Mouse (Mus musculus) brain, embryonic 14.5 days (tissue): ENCODE results near the gene Pld3. TPM values are rescaled to one million over a fixed set of nuclear protein-coding genes. Genes with fewer than 3 reads are reported as not detected.
"Not testable (repeated sequence)": the region's sequence is repeated elsewhere in the genome, so short reads cannot be mapped to it uniquely, and the experiment has no call there.

Experiments
- DNase-seq: peaks from one replicate; pipeline ENCODE4 v3.0.0-alpha.2; 2011; ENCODE audit warnings: low read depth
- CTCF ChIP-seq: fragments of 200-500 bp; IDR thresholded peaks from 2 replicates; pipeline ENCODE4 v1.5.1; 2012; ENCODE audit warnings: inconsistent platforms, mild to moderate bottlenecking, moderate library complexity, borderline replicate concordance; ENCODE audit not compliant: insufficient read depth, insufficient read length; ENCODE audit errors: extremely low read depth
- POLR2A ChIP-seq: fragments of 200-500 bp; IDR thresholded peaks from 2 replicates; pipeline ENCODE4 v1.6.1; 2012; ENCODE audit warnings: mild to moderate bottlenecking, inconsistent platforms, borderline replicate concordance; ENCODE audit not compliant: poor library complexity, insufficient read depth, insufficient read length, severe bottlenecking; ENCODE audit errors: extremely low read depth
- polyA plus RNA-seq: library from polyadenylated mRNA; depleted of rRNA; stranded (reverse); fragments of >200 nt; gene quantifications from 2 replicates; pipeline ENCODE4 v1.2.3, GENCODE M21; 2012

Pld3 gene
- polyA plus RNA-seq, 1 experiment: 192 TPM

GRCm38 (mm10) chr7:27514961-27515360 is 38.1 kb downstream of the Pld3 start:
- no peak for TF ChIP-seq POLR2A
- no peak for TF ChIP-seq CTCF

GRCm38 (mm10) chr7:27510809-27511208 is 42.2 kb downstream of the Pld3 start:
- DNase-seq: no peak

More at GRCm38 (mm10) chr7:27514961-27515360, 38.1 kb downstream of the Pld3 start:
- no peak for DNase-seq

GRCm38 (mm10) chr7:27508648-27509005 is 44.4 kb downstream of the Pld3 start:
- TF ChIP-seq POLR2A: no peak
- TF ChIP-seq CTCF: peak; percentile 68
- peak; percentile 75 for DNase-seq

More at GRCm38 (mm10) chr7:27510809-27511208, 42.2 kb downstream of the Pld3 start:
- no peak for TF ChIP-seq CTCF
- no peak for TF ChIP-seq POLR2A

- TF ChIP-seq POLR2A (peak; percentile 71; the same call in 1 of the 2 replicates), CTCF (no peak; the same call in 1 of the 2 replicates)
- peak; percentile 97 for DNase-seq
These were observed 45.0 kb downstream of the Pld3 start for GRCm38 (mm10) chr7:27507711-27508647.

DNA sequence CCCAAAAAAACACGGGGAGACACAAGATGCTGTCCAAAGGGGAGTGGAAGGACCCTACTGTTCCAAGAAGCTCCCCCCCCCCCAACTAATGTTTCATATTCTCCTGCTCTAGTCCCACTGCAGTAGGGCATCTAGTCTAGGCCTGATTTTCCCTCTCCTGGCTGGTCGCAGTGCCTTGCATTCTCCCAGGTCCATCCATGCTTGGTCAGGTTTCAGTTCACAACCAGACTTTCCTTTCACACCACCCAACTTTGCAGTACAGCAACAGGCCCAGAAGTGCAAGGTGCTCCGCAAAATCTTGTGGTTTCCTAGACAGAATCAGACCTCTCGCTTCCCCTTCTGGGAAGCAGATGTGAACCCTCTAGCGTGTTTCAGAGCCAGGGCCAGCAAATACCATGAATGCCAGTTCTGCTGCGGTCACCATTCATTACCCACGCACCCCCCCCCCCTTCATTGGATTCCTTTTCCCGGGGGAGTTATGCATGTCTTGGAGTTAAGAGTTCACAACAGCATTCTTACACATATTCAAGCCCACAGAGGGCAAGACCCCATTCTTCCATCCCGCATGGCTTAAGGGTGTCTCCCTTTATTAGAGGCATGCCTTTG is 46.1 kb downstream of the Pld3 start:
- no peak for DNase-seq
- no peak for TF ChIP-seq CTCF
- TF ChIP-seq POLR2A: no peak

DNA sequence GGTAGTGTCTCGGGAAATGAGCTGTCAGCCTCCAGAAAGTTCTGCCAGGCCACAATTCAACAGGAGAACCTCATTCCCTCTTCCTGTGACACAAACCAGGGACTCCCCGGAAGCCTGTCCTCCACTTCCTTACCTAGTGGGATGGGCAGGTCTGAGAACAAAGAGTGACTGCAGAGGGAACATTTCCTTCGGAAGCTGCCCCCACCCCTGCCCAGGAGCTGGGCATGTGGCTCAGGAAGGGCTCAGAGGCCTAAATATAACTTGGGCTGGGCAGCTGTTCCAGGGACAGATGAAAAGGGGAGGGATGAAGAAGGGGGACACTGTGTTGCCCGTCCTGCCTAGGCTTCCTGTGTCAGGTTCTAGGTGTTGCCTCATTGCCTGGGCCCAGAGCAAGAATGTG is 51.4 kb downstream of the Pld3 start:
- TF ChIP-seq CTCF (no peak), POLR2A (no peak)

DNA sequence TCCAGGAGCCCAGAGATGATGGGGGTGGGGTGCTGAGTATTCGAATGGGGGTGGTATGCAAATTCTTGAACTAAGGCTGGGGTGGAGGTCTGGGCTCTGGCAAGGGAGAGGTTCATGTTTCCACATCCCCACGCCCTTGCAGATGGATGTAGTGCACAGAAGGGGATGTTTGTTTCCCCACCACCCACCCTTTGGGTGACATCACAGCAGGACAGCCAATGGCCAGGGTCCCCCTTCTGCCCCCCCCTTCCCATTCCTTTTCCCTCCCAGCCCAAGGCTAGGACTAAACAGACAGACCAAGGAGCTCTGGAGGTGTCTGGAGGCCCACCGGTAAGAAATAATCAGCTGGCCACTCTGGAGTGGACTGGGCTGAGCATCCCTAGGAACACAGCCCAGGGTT is 54.0 kb downstream of the Pld3 start, which contains the start of gene Prx:
Gene Prx, plus strand, starts transcription at position 289 of the 400 bp plus-strand sequence.
- no peak for DNase-seq
- TF ChIP-seq CTCF (no peak), POLR2A (no peak)

More for the DNA sequence above, 51.4 kb downstream of the Pld3 start:
- no peak for DNase-seq

DNA sequence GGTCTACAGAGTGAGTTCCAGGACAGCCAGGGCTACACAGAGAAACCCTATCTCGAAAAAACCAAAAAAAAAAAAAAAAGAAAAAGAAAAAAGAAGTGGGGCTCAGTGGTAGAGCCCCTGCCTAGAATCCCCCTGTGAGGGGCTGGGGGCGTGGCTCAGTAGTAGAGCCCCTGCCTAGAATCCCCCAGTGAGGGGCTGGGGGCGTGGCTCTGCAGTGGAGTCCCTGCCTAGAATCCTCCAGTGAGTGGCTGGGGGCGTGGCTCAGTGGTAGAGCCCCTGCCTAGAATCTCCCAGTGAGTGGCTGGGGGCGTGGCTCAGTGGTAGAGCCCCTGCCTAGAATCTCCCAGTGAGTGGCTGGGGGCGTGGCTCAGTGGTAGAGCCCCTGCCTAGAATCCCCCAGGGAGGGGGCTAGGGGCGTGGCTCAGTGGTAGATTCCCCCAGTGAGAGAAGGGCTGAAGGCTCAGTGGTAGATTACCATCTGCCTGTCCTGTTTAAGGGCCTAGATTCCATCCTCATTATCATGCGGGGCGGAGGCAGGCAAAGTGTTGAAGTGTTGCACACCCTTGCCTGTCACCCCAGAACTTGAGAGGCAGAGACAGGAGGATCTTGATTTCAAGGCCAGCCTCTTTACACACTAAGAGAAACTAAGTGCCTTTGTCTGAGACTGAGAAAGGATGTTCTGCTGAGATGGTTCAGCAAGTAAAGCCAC is 58.2 kb downstream of the Pld3 start:
- not testable (repeated sequence) for DNase-seq

DNA sequence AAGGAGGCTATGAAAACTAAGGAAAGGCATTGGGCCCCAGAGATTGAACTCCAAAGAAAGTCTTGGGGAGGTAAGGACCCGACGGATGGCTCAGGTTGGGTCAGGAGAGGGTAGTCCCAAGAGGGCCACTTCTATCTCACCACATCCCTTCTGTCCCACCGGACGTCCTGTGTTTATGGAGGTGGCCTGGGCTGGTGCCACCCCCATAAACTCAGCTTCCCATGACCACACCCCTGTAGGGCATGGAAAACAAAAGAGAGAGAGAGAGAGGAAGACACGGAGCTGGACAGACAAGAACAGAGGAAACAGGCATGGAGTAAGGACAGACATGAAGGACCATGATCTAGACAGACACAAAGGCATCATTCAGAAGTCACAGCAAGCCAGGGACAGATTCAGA is 59.6 kb downstream of the Pld3 start:
- TF ChIP-seq POLR2A: no peak
- no peak for TF ChIP-seq CTCF
- no peak for DNase-seq

- no peak for DNase-seq
- TF ChIP-seq CTCF (no peak), POLR2A (no peak)
These were observed 60.0 kb downstream of the Pld3 start for GRCm38 (mm10) chr7:27493022-27493421.

- TF ChIP-seq POLR2A: no peak
- no peak for TF ChIP-seq CTCF
- no peak for DNase-seq
These were observed 61.2 kb downstream of the Pld3 start for GRCm38 (mm10) chr7:27491856-27492255.

DNA sequence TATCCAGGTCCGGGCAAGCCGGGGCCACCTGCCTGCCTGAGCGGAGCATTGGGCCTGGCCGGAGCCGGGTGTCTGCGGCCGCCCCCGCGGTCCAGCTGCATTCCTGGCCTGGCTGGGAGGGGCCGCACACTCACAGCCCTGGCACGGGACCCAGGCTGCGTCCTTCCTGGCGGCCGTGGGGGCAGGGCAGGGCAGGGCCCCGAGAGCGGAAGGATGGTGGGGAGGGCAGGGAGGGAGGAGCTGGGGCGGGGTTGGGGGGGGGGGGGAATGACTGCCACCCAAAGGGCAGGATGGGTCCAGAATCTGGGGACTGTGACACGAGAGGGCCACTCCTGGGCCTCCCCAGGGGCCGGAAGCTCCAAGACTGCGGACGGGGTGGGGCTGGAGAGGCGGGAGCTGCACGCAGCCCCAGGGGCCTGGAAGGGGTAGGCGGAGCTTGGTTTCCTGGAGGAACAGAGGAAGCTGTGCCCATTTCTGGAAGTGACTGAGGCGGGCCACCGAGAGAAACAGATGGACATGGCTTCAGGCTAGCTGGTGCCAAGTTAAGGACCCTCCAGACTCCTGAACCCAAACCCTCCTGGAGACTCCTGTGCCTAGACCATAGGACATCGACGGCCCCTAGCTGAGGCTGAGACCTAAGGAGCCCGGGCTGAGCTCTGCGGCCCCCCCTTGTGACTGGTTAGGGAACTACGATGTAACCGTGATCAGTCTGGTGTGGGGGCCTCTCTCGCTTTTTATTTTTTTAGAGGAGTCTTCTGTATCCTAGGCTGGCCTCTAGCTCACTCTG is 62.3 kb downstream of the Pld3 start:
- TF ChIP-seq CTCF: peak; percentile 59
- no peak for TF ChIP-seq POLR2A
- DNase-seq: peak; percentile 79
